In the genomic region with DNA sequence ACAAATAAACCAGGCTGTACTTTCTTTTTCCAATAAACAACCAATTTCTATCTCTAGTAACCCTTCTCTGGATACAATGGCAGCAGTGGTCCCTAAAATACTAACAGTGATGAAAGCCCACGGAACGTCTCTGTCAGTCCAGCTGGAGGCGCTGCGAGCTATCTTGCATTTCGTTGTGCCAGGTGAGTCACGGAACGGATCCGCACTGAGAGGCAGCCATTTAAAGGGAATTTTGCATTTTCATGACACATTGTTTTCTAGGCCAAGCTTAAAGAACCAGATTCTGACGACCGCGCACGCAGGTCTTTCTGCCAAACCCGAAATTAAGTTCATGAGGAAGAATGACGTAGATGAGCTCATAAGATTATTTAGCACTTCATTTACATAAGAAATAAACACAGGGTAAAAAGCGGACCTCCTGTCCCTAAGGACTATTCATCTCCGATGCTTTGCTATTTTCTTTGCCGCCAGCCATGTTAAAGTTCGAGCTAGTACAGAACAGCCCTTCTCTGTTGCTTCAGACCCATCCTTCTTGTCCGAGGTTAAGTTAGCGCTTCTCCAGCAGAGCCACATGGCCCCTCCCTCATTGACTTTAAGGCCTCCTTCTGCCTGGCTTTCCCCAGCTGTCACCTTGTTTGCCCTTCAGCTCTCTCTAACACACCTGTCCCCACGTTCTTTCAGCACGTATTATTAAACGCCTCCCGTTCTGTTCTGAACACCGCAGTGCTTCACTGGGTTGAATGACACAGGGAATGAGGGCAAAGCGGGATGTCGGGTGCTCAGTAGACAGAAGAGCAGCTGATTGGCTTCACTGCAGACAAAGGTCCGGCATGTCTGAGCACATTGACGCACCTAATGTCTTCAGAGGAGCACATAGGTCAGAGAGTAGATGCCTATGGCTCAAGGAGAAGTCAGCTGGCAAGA, we compare ENCODE assay signal across 8 mouse cellular contexts. TPM values are rescaled to one million over a fixed set of nuclear protein-coding genes. Genes with fewer than 3 reads are reported as not detected.
DNase-seq lines count a peak whose midpoint lies in the region; ATAC-seq and TF ChIP-seq lines count a peak whose summit lies in the region.

No protein-coding gene starts in this region.

- in situ Hi-C loops in ES-E14 (cut with MboI; ENCODE audit: low sequenced_read_pairs in 2 of 2, unreplicated experiment in 2 of 2): no loop called here

- no peaks in the 10 kb centered on the region for H3K27me3 ChIP-seq in heart, embryonic 13.5 days (replicated peaks)
- no peaks in the 10 kb centered on the region for H3K27me3 ChIP-seq in embryonic facial prominence, embryonic 15.5 days
- H3K27me3 ChIP-seq in limb, embryonic 15.5 days: no peaks in the 10 kb centered on the region

- 33% methylated on average over 29 of the region's 29 CpGs for WGBS in heart, embryonic 13.5 days
- WGBS in embryonic facial prominence, embryonic 15.5 days: 39% methylated on average over 29 of the region's 29 CpGs
- WGBS in limb, embryonic 15.5 days: 37% methylated on average over 29 of the region's 29 CpGs

- H3K4me3 ChIP-seq in heart, embryonic 13.5 days: peak overlapping the region; percentile 40
- peak overlapping the region in 1 of 2 experiments; percentile 34; a peak in 2 of 4 replicates for H3K4me3 ChIP-seq in ES-E14 (ENCODE audit: insufficient read depth in 1 of 2, low read depth in 1 of 2, low read length in 2 of 2, poor library complexity in 1 of 2, severe bottlenecking in 1 of 2)
- peak overlapping the region; percentile 19 for H3K4me3 ChIP-seq in embryonic facial prominence, embryonic 15.5 days (replicated peaks)
- no peak overlapping the region for H3K4me3 ChIP-seq in limb, embryonic 15.5 days

- no peak overlapping the region for H3K27ac ChIP-seq in heart, embryonic 13.5 days (replicated peaks)
- no peak overlapping the region for H3K27ac ChIP-seq in ES-E14 (ENCODE audit: insufficient read depth, low read depth, low read length, poor library complexity, severe bottlenecking)
- no peak overlapping the region for H3K27ac ChIP-seq in embryonic facial prominence, embryonic 15.5 days (replicated peaks)
- H3K27ac ChIP-seq in limb, embryonic 15.5 days: no peak overlapping the region

- H3K9ac ChIP-seq in heart, embryonic 13.5 days: no peak overlapping the region
- H3K9ac ChIP-seq in ES-E14 (ENCODE audit: insufficient read depth, low read depth, low read length, poor library complexity, severe bottlenecking): no peak overlapping the region
- no peak overlapping the region for H3K9ac ChIP-seq in embryonic facial prominence, embryonic 15.5 days
- H3K9ac ChIP-seq in limb, embryonic 15.5 days: no peak overlapping the region

- peaks cover 30% of the 10 kb centered on the region for H3K36me3 ChIP-seq in heart, embryonic 13.5 days
- H3K36me3 ChIP-seq in ES-E14 (ENCODE audit: control insufficient read depth, insufficient read depth, low read length, poor library complexity, severe bottlenecking): no peaks in the 10 kb centered on the region
- H3K36me3 ChIP-seq in embryonic facial prominence, embryonic 15.5 days: 0 out of 2 replicates have a peak, but pooled peaks cover 7% of the 10 kb centered on the region
- 0 out of 2 replicates have a peak, but pooled peaks cover 2% of the 10 kb centered on the region for H3K36me3 ChIP-seq in limb, embryonic 15.5 days

- DNase-seq in heart, adult 18-20 months: no peak
- DNase-seq in ES-E14 (ENCODE audit: low read depth, low spot score): peak; percentile 25
- DNase-seq in gastrocnemius, postnatal 10 days: no peak
- DNase-seq in layer of hippocampus, adult 9-10 months (ENCODE audit: low spot score): no peak

- no peaks in the 10 kb centered on the region for H3K9me3 ChIP-seq in heart, embryonic 13.5 days
- no peaks in the 10 kb centered on the region for H3K9me3 ChIP-seq in ES-E14 (ENCODE audit: control insufficient read depth, insufficient read depth, low read depth, low read length)
- no peaks in the 10 kb centered on the region for H3K9me3 ChIP-seq in embryonic facial prominence, embryonic 15.5 days (replicated peaks)
- no peaks in the 10 kb centered on the region for H3K9me3 ChIP-seq in limb, embryonic 15.5 days

- H3K4me2 ChIP-seq in heart, embryonic 13.5 days: peak overlapping the region; percentile 68
- H3K4me2 ChIP-seq in embryonic facial prominence, embryonic 15.5 days (replicated peaks): peak overlapping the region; percentile 39
- peak overlapping the region; percentile 11; the same call in 1 of the 2 replicates for H3K4me2 ChIP-seq in limb, embryonic 15.5 days

- peaks cover 3% of the 10 kb centered on the region; the same call in 1 of the 2 replicates for H3K4me1 ChIP-seq in heart, embryonic 13.5 days
- H3K4me1 ChIP-seq in ES-E14 (ENCODE audit: control insufficient read depth in 2 of 2, insufficient read depth in 2 of 2, low read length in 2 of 2, poor library complexity in 1 of 2): peaks cover 0 to 4% of the 10 kb centered on the region in 2 experiments; a peak in 1 of 4 replicates
- no peaks in the 10 kb centered on the region for H3K4me1 ChIP-seq in embryonic facial prominence, embryonic 15.5 days
- H3K4me1 ChIP-seq in limb, embryonic 15.5 days: no peaks in the 10 kb centered on the region

- no peak for ATAC-seq in heart, embryonic 13.5 days (ENCODE audit: extremely low read depth, insufficient number of reproducible peaks, low FRiP score, low TSS enrichment)
- ATAC-seq in embryonic facial prominence, embryonic 15.5 days (ENCODE audit: insufficient number of reproducible peaks, low FRiP score, low TSS enrichment, low read depth): no peak
- no peak for ATAC-seq in limb, embryonic 15.5 days (ENCODE audit: insufficient number of reproducible peaks, low FRiP score, low TSS enrichment, low read depth)
- no peak for ATAC-seq in erythroid progenitor cell, adult 5-6 weeks (replicated peaks; ENCODE audit: low FRiP score, poor library complexity, severe bottlenecking)

TF ChIP-seq in ES-E14, 5 proteins besides CTCF, POLR2A, EP300 and RAD21:
- TF ChIP-seq CHD2 (IDR thresholded peaks at IDR 0.05; ENCODE audit: low read depth, low read length): no peak
- TF ChIP-seq ZC3H11A (IDR thresholded peaks at IDR 0.05; ENCODE audit: borderline replicate concordance, low read depth, low read length): peak; percentile 12; the same call in 1 of the 2 replicates

RNA-seq across cellular contexts. Expression of a gene that starts 36.5 kb away (rescaled TPM):
- polyA plus RNA-seq in heart, embryonic 13.5 days (2015; fragmentation: Nextera tagmentation; extraction: Ambion mirVana): 3.4 and 3.5 TPM in 2 replicates
- total RNA-seq in heart, adult 18-20 months (2021): 10 to 100 TPM; 10.3 to 11.3 TPM
- total RNA-seq in ES-E14 (2012; rRNA removed): 2.2 and 6.0 TPM in 2 replicates
- 5.7 and 6.2 TPM in 2 replicates for polyA plus RNA-seq in embryonic facial prominence, embryonic 15.5 days (2015; fragmentation: Nextera tagmentation; extraction: Ambion mirVana)
- polyA plus RNA-seq in limb, embryonic 15.5 days (2015; fragmentation: Nextera tagmentation; extraction: Ambion mirVana): 5.1 and 5.7 TPM in 2 replicates
- total RNA-seq in gastrocnemius, postnatal 10 days (2021): 1 to 10 TPM; 6.5 to 7.2 TPM
- 8.0 and 16.2 TPM in 2 replicates for total RNA-seq in erythroid progenitor cell, adult 5-6 weeks (2015; ENCODE audit: low replicate concordance)
- 9.9 and 15.5 TPM in 2 replicates for total RNA-seq in erythroid progenitor cell, adult 5-6 weeks (2017; ENCODE audit: low replicate concordance)

Comparison
In these comparisons a context has a peak if more than half of its experiments do, and no peak if none do; other contexts are left out.
1. H3K4me2 ChIP-seq: peak in every context shown above with its lines; median percentile 68 in heart, embryonic 13.5 days; 39 in embryonic facial prominence, embryonic 15.5 days; 11 in limb, embryonic 15.5 days.